Mouse (Mus musculus) midbrain, embryonic 11.5 days (tissue): Measurements from ENCODE around the gene 3110070M22Rik. TPM values are rescaled to one million over a fixed set of nuclear protein-coding genes. Genes with fewer than 3 reads are reported as not detected.
"Not testable (repeated sequence)": the region's sequence is repeated elsewhere in the genome, so short reads cannot be mapped to it uniquely, and the experiment has no call there.

Source experiments
- ATAC-seq: fragments of 200-750 bp; cut with Nextera tagmentation; 2 replicates; pipeline ENCODE4 v1.8.0; 2017; ENCODE audit warnings: moderate TSS enrichment, moderate library complexity; ENCODE audit not compliant: low FRiP score
- DNase-seq: peaks from one replicate; pipeline ENCODE4 v3.0.0; 2015; ENCODE audit warnings: low spot score; ENCODE audit errors: missing footprints
- H3K27ac ChIP-seq: fragments of 300-500 bp; sonication (generic); 2 replicates; pipeline ENCODE4 v1.5.1; 2014; ENCODE audit warnings: low read depth, low read length
- H3K27me3 ChIP-seq: fragments of 300-500 bp; sonication (generic); 2 replicates; pipeline ENCODE4 v1.6.1; 2014; ENCODE audit warnings: mild to moderate bottlenecking, low read length, moderate library complexity, mixed read lengths; ENCODE audit not compliant: control insufficient read depth, insufficient read depth
- H3K36me3 ChIP-seq: fragments of 300-500 bp; sonication (generic); 2 replicates; pipeline ENCODE4 v1.6.1; 2014; ENCODE audit warnings: mild to moderate bottlenecking, low read length, moderate library complexity, mixed read lengths; ENCODE audit not compliant: control insufficient read depth, insufficient read depth
- H3K4me1 ChIP-seq: fragments of 300-500 bp; sonication (generic); 2 replicates; pipeline ENCODE4 v1.6.1; 2014; ENCODE audit warnings: low read length; ENCODE audit not compliant: control insufficient read depth, insufficient read depth
- H3K4me2 ChIP-seq: fragments of 300-500 bp; sonication (generic); 2 replicates; pipeline ENCODE4 v1.6.1; 2014; ENCODE audit warnings: mild to moderate bottlenecking, moderate library complexity
- H3K4me3 ChIP-seq: fragments of 300-500 bp; sonication (generic); 2 replicates; pipeline ENCODE4 v1.5.1; 2014; ENCODE audit warnings: low read depth, low read length
- H3K9ac ChIP-seq: fragments of 300-500 bp; sonication (generic); 2 replicates; pipeline ENCODE4 v1.6.1; 2014; ENCODE audit warnings: low read length
- H3K9me3 ChIP-seq: fragments of 300-500 bp; sonication (generic); 2 replicates; pipeline ENCODE4 v1.6.1; 2016; ENCODE audit warnings: low read length; ENCODE audit not compliant: control insufficient read depth
- WGBS: fragments of 180-500 bp; shearing (Covaris S2); extraction: QIAGEN DNeasy Blood & Tissue Kit; methylation state at CpG from one replicate; pipeline ENCODE4 v1.1.7; 2014; 5-methylcytosine and 5-hydroxymethylcytosine counted together
- polyA plus RNA-seq: library from polyadenylated mRNA; unstranded; fragments of >200 nt; fragmentation: Nextera tagmentation; extraction: Ambion mirVana; gene quantifications from 2 replicates; pipeline ENCODE4 v1.2.1, GENCODE M21; 2014

The 3110070M22Rik gene
- 1.6 and 2.0 TPM in 2 replicates for polyA plus RNA-seq

- peak within 1 kb of the TSS; percentile 7; the same call in 1 of the 2 replicates for H3K9ac ChIP-seq
- no peak within 1 kb of the TSS for H3K4me3 ChIP-seq
- H3K4me2 ChIP-seq = peak within 1 kb of the TSS; percentile 23; the same call in 1 of the 2 replicates
- no peaks in the 10 kb centered on the region for H3K4me1 ChIP-seq
- H3K36me3 ChIP-seq = peaks cover 19% of the 10 kb centered on the region; the same call in 1 of the 2 replicates
- WGBS = 78% methylated on average over 87 of the region's 87 CpGs
- peak within 1 kb of the TSS; percentile 6; the same call in 1 of the 2 replicates for H3K27ac ChIP-seq
- no peak for ATAC-seq
- DNase-seq = peak; percentile 98
- H3K9me3 ChIP-seq = peaks cover 9% of the 10 kb centered on the region
- H3K27me3 ChIP-seq = no peaks in the 10 kb centered on the region
These were observed at the start of gene 3110070M22Rik, which contains the start of gene Tmem267 for GRCm38 (mm10) chr13:119487880-119488580. Gene 3110070M22Rik (minus strand): TSS chr13:119488383. Gene Tmem267 (plus strand): TSS chr13:119488039.

- not testable (repeated sequence) for H3K4me3 ChIP-seq, DNase-seq, H3K27ac ChIP-seq, H3K9ac ChIP-seq, H3K4me2 ChIP-seq, H3K4me1 ChIP-seq, H3K27me3 ChIP-seq, H3K36me3 ChIP-seq
- 95% methylated on average over 10 of the region's 22 CpGs for WGBS
- H3K9me3 ChIP-seq = peaks cover 13% of the 10 kb centered on the region
- ATAC-seq = peak; percentile 22; the same call in 1 of the 2 replicates
These were observed 6.8 kb upstream of the 3110070M22Rik start for GRCm38 (mm10) chr13:119494938-119495337.

DNA sequence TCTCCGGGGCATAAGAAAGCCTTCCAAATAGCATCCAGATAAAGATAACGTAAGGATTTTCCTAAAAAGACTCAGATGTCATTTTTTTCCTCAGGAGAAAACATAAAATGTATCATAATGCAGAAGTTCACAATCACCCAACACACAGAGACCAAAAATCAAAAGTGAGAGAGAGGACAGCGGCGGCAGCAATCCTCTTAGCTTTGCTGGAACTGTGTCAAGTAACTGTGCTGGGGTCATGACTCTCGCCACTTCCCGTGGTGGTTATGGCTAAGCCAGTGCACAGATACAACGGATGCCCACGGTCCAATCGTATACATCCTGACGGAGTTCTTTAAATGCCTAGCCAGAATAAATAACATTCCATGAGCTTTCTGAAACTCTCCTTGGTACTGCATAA lies 3.9 kb upstream of the 3110070M22Rik start:
- not testable (repeated sequence) for H3K9ac ChIP-seq, H3K36me3 ChIP-seq, ATAC-seq, H3K4me2 ChIP-seq, H3K27me3 ChIP-seq, H3K27ac ChIP-seq, H3K4me1 ChIP-seq, H3K4me3 ChIP-seq
- DNase-seq = peak; percentile 89
- WGBS = 93% methylated on average over 10 of the region's 10 CpGs
- H3K9me3 ChIP-seq = peaks cover 13% of the 10 kb centered on the region

DNA sequence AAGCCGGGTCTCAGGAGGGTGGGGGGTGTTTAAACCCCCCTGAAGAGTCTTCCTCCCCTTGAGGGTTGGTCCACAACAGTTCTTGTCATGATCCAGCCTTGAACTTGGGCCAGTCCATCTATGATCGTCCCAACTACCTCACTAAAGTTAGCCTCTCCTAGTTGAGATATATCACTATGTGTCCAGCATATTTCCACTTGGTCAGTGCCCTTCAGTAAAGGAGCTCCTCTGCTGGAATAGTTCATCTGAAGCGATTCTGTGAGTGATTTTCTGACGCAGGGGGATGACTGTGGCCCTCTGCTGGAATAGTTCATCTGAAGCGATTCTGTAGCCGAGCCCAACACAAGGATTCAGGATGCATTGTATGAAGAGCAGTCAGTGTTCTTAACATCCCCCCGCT lies 829 bp downstream of the 3110070M22Rik start:
- no peaks in the 10 kb centered on the region for H3K27me3 ChIP-seq
- no peak overlapping the region for H3K27ac ChIP-seq
- H3K4me1 ChIP-seq = no peaks in the 10 kb centered on the region
- no peak overlapping the region for H3K9ac ChIP-seq
- H3K4me3 ChIP-seq = no peak overlapping the region
- H3K4me2 ChIP-seq = peak overlapping the region; percentile 6; the same call in 1 of the 2 replicates
- 60% methylated on average over 7 of the region's 7 CpGs for WGBS
- H3K9me3 ChIP-seq = peaks cover 9% of the 10 kb centered on the region
- ATAC-seq (no peak), DNase-seq (peak; percentile 87)
- H3K36me3 ChIP-seq = peaks cover 19% of the 10 kb centered on the region; the same call in 1 of the 2 replicates

DNA sequence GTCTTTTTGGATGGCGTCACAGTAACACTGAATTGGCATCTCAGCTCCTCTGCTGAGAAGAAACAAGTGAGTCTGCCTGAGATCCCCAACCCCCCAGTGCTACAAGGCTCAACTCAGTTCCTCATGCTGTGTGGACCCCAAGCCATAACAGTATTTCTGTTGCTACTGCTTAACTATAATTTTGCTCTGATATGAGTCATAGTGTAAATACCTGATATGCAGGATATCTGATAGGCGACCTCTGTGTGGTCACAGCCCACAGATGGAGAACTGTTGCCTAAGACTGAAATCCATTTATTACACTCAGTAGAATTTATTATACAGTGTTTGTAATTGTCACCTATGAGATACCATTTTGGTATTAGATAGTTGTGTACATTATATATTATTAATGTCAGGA lies 10.4 kb downstream of the 3110070M22Rik start:
- Histone ChIP-seq H3K4me1 (no peaks in the 10 kb centered on the region), H3K9me3 (no peaks in the 10 kb centered on the region), H3K27me3 (no peaks in the 10 kb centered on the region), H3K9ac (no peak overlapping the region), H3K4me2 (no peak overlapping the region), H3K27ac (no peak overlapping the region), H3K36me3 (peaks cover 18% of the 10 kb centered on the region), H3K4me3 (no peak overlapping the region)
- DNase-seq = no peak
- 89% methylated on average over 2 of the region's 2 CpGs for WGBS
- no peak for ATAC-seq

DNA sequence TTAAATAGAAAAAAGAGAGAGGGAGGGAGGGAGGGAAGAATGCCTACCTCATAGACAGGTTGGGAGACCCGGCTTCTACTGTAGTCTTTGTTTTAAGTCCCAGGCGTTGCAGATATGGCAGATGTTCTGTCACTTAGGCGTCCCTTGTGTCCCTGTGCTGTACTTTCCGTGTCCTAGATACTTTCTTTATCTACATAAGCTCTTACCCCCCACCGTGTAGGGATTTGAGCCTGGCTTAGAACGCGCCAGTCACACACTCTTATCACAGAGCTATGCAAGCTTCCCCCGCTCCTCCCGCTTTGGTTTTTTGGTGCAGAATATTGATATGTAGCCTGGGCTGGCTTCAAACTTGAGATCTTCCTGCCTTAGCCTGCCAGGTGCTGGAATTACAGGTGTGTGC lies 11.6 kb downstream of the 3110070M22Rik start:
- DNase-seq (no peak), ATAC-seq (no peak)
- no peaks in the 10 kb centered on the region for H3K4me1 ChIP-seq
- no peak overlapping the region for H3K4me3 ChIP-seq
- 84% methylated on average over 9 of the region's 9 CpGs for WGBS
- no peak overlapping the region for H3K9ac ChIP-seq
- no peak overlapping the region for H3K4me2 ChIP-seq
- peaks cover 23% of the 10 kb centered on the region for H3K36me3 ChIP-seq
- H3K27ac ChIP-seq = no peak overlapping the region
- H3K27me3 ChIP-seq = no peaks in the 10 kb centered on the region
- H3K9me3 ChIP-seq = no peaks in the 10 kb centered on the region

DNA sequence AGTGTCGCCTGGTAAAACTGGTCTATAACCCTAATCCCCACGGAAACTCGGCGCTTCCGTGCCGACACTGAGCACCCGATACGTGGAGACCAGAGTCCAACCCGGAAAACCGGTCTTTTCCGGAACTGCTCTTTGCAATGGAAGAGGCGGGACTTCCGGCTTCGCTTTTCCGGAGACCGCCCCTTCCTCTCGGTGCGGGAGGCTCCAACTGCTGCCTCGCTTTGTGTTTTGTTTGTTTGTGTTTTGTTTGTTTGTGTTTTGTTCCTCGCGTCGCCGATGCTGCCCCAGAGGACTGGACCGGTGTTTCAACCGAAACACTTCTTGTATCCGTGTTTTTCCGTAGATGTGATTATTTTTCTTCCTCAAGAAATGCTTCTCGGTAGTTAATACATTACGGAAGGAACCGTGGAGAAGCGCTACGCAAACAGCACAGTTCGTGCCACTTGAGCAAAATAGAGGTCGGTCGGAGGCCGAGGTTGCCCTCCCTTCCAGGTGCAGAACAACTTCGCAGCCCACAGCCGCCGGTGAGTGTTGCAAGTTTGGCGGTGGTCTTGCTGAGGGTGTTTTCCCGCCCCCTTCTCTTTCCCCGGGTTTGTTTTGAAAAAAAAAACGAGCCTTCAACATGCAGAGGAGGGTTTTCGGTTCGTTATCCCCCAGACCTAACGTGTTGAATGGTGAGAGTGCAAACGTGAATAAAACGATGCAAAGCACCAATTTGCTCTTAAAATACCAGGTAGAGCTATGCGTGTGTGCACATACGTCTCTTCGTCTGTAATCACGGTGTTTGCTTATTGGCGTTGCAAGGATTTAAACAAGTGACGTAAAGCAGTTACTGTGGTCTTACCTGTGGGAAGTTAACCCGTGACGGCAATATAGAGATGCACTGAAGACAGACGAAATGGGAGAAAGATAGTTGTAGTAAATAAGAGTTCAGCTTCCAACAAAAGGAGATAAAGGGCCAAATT lies 25.3 kb downstream of the 3110070M22Rik start, which contains the start of gene 4833420G17Rik:
4833420G17Rik (plus strand) TSS at position 173 of the 965 bp plus-strand sequence.
- Histone ChIP-seq H3K4me3 (peak within 1 kb of the TSS; percentile 76), H3K27ac (peak within 1 kb of the TSS; percentile 50), H3K4me1 (peaks cover 7% of the 10 kb centered on the region), H3K36me3 (peaks cover 4% of the 10 kb centered on the region), H3K27me3 (no peaks in the 10 kb centered on the region), H3K4me2 (peak within 1 kb of the TSS; percentile 74), H3K9me3 (no peaks in the 10 kb centered on the region), H3K9ac (peak within 1 kb of the TSS; percentile 88)
- ATAC-seq (peak; percentile 96), DNase-seq (peak; percentile 98)
- WGBS = 7% methylated on average over 57 of the region's 57 CpGs

- Histone ChIP-seq H3K27me3 (no peaks in the 10 kb centered on the region), H3K4me1 (peaks cover 7% of the 10 kb centered on the region), H3K9ac (peak overlapping the region; percentile 88), H3K36me3 (peaks cover 2% of the 10 kb centered on the region; the same call in 1 of the 2 replicates), H3K4me2 (peak overlapping the region; percentile 44), H3K4me3 (peak overlapping the region; percentile 76), H3K9me3 (no peaks in the 10 kb centered on the region), H3K27ac (peak overlapping the region; percentile 50)
- 12% methylated on average over 10 of the region's 10 CpGs for WGBS
- ATAC-seq (peak; percentile 77), DNase-seq (no peak)
These were observed 26.1 kb downstream of the 3110070M22Rik start for GRCm38 (mm10) chr13:119461900-119462595.
